Mouse (Mus musculus) G1E (cell line): Measurements from ENCODE around the gene Pcdh15. TPM values are rescaled to one million over a fixed set of nuclear protein-coding genes. Genes with fewer than 3 reads are reported as not detected.

ENCODE experiments used
- ATAC-seq: 2 replicates; pipeline ENCODE4 v1.8.0; 2016; ENCODE audit warnings: mild to moderate bottlenecking; ENCODE audit not compliant: insufficient number of reproducible peaks, poor library complexity, low FRiP score, severe bottlenecking; ENCODE audit errors: extremely low read depth
- DNase-seq: peaks from one replicate; pipeline ENCODE4 v3.0.0; 2012; ENCODE audit warnings: low spot score
- H3K27me3 ChIP-seq: 2 replicates; pipeline ENCODE4 v1.6.1; 2012; ENCODE audit warnings: mild to moderate bottlenecking, low read length, inconsistent platforms; ENCODE audit not compliant: insufficient read depth
- H3K36me3 ChIP-seq: replicated peaks from 2 replicates; pipeline ENCODE3; 2012; ENCODE audit warnings: mild to moderate bottlenecking, inconsistent platforms
- H3K4me1 ChIP-seq: 2 replicates; pipeline ENCODE4 v1.6.1; 2012; ENCODE audit warnings: low read depth, low read length, inconsistent platforms, mixed read lengths; ENCODE audit not compliant: insufficient read depth
- H3K4me3 ChIP-seq: 2 replicates; pipeline ENCODE4 v1.5.1; 2012; ENCODE audit warnings: low read depth, mild to moderate bottlenecking, inconsistent platforms, low read length, moderate library complexity, mixed read lengths
- H3K9me3 ChIP-seq: replicated peaks from 2 replicates; pipeline ENCODE4 v1.6.1; 2012; ENCODE audit warnings: inconsistent platforms
- CTCF ChIP-seq: IDR thresholded peaks from 2 replicates; pipeline ENCODE4 v1.5.1; 2012; ENCODE audit warnings: low read depth, low read length, inconsistent platforms, mixed read lengths
- GATA1 ChIP-seq: IDR thresholded peaks from 2 replicates; pipeline ENCODE4 v1.6.1; 2012; ENCODE audit warnings: borderline replicate concordance, low read length, inconsistent platforms, mixed read lengths
- GATA2 ChIP-seq: IDR thresholded peaks from 2 replicates; pipeline ENCODE4 v1.6.1; 2012; ENCODE audit warnings: low read depth, low read length, inconsistent platforms, borderline replicate concordance
- POLR2AphosphoS5 ChIP-seq: IDR thresholded peaks from 2 replicates; pipeline ENCODE4 v1.6.1; 2012; ENCODE audit warnings: low read depth, low read length, inconsistent platforms; ENCODE audit not compliant: insufficient replicate concordance
- TAL1 ChIP-seq: conservative IDR thresholded peaks from 2 replicates; pipeline ENCODE4 v1.6.1; 2012; ENCODE audit warnings: low read depth, low read length, inconsistent platforms, mixed read lengths
- polyA plus RNA-seq: library from polyadenylated mRNA; stranded (reverse); fragments of >175 nt; gene quantifications from 2 replicates; pipeline ENCODE4 v1.2.3, GENCODE M21; 2012
- total RNA-seq, 2 experiments: library from RNA; stranded (forward) in 1 of 2; stranded (reverse) in 1 of 2; fragments of 200-1000 nt in 1 of 2; fragments of >200 nt in 1 of 2; fragmentation: Nextera tagmentation in 1 of 2; gene quantifications; 2 replicates each; pipeline ENCODE4 v1.2.3; 2014 to 2017

Gene Pcdh15
- total and polyA plus RNA-seq, 3 experiments = 0.38 TPM; not detected in 2

DNA sequence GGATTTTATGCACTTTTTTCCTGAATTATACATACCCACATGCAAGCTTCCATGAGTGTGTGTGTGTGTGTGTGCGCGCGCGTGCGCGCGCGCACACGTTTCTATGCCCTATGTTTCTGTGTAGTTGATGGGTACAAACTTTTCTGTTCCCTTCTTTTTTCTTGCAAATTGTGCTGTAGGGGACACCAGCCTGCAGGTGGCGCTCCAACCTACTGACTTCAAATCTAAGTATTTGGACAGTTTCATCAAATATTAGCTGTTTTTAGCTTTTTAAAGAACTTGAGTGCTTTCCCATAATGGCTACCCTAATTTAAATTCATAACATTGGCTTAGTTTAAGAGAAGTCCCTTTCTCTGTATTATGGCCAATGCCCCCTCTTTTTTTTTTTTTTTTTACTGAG, 453.7 kb downstream of the Pcdh15 start:
- TF ChIP-seq GATA2 (no peak), TAL1 (no peak), CTCF (no peak)
- DNase-seq (no peak), ATAC-seq (no peak)
- no peaks in the 10 kb centered on the region for H3K27me3 ChIP-seq
- H3K4me1 ChIP-seq = no peaks in the 10 kb centered on the region
- H3K9me3 ChIP-seq = 0 out of 2 replicates have a peak, but pooled peaks cover 2% of the 10 kb centered on the region
- H3K4me3 ChIP-seq = no peak overlapping the region
- H3K36me3 ChIP-seq = no peaks in the 10 kb centered on the region

GRCm38 (mm10) chr10:73564216-73564615, 465.1 kb downstream of the Pcdh15 start:
- TF ChIP-seq TAL1 = no peak
- no peak for TF ChIP-seq GATA1
- no peak for TF ChIP-seq GATA2
- no peak for TF ChIP-seq CTCF
- TF ChIP-seq POLR2AphosphoS5 = no peak
- ATAC-seq (no peak), DNase-seq (no peak)
- H3K36me3 ChIP-seq = no peaks in the 10 kb centered on the region
- peaks cover 6% of the 10 kb centered on the region for H3K9me3 ChIP-seq
- no peaks in the 10 kb centered on the region for H3K4me1 ChIP-seq
- no peaks in the 10 kb centered on the region for H3K27me3 ChIP-seq
- H3K4me3 ChIP-seq = no peak overlapping the region

DNA sequence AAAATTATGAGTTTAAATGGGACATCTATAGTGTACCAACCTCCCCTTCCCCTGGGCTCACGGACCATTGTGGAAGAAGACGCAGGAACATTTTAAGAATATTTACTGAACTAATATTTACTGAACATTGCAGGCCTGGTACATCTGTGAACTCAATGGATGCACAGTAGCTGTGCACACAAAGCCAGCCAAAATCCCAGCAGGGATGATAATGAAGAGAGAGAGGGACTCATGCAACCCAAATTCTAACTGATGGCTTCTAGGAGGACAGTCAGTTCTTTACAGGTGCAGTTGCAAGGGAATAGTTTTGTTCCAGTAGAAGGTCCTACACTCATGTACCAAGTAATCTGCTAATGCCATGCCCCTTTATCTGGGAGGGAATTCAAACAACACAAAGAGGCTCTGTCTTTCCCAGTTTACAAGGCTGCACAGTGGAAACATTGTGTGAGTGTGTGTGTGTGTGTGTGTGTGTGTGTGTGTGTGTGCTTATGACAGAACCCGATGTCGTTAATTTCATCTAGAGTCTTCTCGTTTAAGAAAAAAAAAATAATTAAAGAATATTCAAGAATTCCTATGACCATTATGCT, 475.7 kb downstream of the Pcdh15 start:
- Histone ChIP-seq H3K4me3 (no peak overlapping the region), H3K4me1 (no peaks in the 10 kb centered on the region), H3K9me3 (no peaks in the 10 kb centered on the region), H3K27me3 (no peaks in the 10 kb centered on the region), H3K36me3 (no peaks in the 10 kb centered on the region)
- ATAC-seq (no peak), DNase-seq (no peak)
- TF ChIP-seq GATA1 = no peak
- no peak for TF ChIP-seq TAL1
- no peak for TF ChIP-seq POLR2AphosphoS5
- no peak for TF ChIP-seq CTCF
- no peak for TF ChIP-seq GATA2

DNA sequence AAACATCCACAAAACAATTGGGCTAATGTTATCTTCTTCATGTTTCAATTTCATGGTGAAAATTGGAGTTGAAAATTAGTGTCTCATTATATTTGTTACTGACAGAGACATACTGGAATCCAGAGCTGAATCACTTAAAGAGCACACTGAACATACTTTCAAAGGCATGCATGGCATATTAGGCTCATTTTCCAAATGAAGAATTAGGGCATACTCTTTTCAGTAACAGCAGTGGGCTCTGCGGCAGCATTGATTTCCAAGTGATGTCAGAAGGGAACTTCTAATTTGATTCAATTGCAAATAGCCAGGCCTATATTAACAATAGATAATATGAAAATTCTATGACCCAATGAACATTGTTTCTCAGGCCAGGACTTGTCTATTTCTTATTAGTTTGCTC, 568.4 kb downstream of the Pcdh15 start:
- no peak for TF ChIP-seq GATA2
- TF ChIP-seq TAL1 = no peak
- TF ChIP-seq CTCF = no peak
- no peak for TF ChIP-seq GATA1
- no peak for TF ChIP-seq POLR2AphosphoS5
- no peaks in the 10 kb centered on the region for H3K9me3 ChIP-seq
- no peaks in the 10 kb centered on the region for H3K36me3 ChIP-seq
- H3K4me1 ChIP-seq = no peaks in the 10 kb centered on the region
- ATAC-seq (no peak), DNase-seq (no peak)
- no peaks in the 10 kb centered on the region for H3K27me3 ChIP-seq
- H3K4me3 ChIP-seq = no peak overlapping the region

DNA sequence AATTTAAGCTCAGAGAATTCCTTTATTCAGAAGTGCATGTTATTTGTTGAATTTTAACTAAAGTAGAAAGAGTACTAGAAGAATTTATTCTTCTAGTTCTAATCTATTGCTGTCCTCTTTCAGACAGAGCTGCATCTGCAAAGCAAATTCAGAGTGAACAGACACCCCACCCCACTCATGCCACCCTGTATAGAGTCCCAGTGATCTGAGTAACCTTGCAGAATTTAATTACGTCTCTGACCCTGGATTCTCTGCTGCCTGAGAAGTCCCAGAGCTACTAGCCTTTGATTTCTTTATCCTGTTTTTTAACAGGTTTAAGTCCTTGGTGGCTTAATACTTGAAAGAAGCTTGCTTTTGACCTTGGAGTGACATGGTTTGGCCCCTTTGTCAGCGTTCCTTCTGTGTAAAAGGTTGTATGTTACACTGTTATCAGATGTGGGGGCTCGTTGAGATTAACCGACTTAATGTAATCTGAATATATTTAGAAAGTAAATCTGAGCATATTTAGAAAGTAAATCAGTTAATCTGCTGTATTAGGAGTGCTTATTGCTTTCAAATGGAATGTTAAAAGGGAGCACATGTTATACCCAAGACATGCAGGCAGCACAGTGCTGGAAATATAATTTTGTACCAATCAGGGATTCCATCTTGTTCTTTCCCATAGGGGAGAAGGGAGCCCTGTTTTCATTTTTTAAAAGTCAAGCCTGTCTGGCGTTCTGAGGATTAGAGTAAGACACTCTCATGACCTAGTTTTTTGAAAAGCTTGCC, 601.6 kb downstream of the Pcdh15 start:
- no peak overlapping the region for H3K4me3 ChIP-seq
- no peaks in the 10 kb centered on the region for H3K4me1 ChIP-seq
- TF ChIP-seq GATA1 (no peak), CTCF (no peak), TAL1 (no peak), POLR2AphosphoS5 (no peak), GATA2 (no peak)
- no peak for DNase-seq
- H3K9me3 ChIP-seq = peaks cover 4% of the 10 kb centered on the region; the same call in 1 of the 2 replicates
- H3K36me3 ChIP-seq = no peaks in the 10 kb centered on the region
- no peak for ATAC-seq
- H3K27me3 ChIP-seq = no peaks in the 10 kb centered on the region

DNA sequence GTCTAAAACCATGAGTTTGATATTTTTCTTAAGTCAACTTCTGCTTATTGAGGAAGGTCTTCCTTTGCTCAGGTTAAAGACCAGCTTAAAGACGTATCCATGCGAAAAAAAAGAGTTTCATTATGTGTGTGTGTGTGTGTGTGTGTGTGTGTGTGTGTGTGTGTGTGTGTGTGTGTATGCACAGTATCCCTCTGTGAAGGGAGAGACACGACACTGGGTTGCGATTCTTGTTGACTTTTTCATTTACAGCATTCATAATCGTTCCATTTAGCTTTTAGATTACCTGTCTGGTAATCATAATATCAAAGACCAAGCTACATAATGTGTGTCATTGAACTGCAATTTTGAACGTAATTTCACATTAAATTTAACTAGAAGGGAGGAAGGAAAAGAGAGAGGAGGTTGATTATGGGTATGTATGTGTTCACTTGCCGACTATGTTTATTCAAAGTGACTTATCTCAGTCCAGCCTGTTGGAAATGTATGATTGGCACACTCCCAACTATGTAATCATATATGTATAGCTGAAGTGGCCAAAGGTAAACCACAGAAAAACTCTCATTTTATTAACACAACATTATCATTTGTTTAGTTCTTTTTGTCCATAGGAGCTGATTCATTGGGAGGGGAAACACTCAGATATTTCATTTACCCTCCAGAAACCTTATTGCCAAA, 626.6 kb downstream of the Pcdh15 start:
- no peaks in the 10 kb centered on the region for H3K36me3 ChIP-seq
- H3K9me3 ChIP-seq = no peaks in the 10 kb centered on the region
- H3K4me1 ChIP-seq = no peaks in the 10 kb centered on the region
- H3K27me3 ChIP-seq = no peaks in the 10 kb centered on the region
- TF ChIP-seq POLR2AphosphoS5 = no peak
- TF ChIP-seq CTCF = no peak
- TF ChIP-seq GATA1 = no peak
- no peak for TF ChIP-seq GATA2
- no peak for TF ChIP-seq TAL1
- DNase-seq (no peak), ATAC-seq (no peak)
- no peak overlapping the region for H3K4me3 ChIP-seq
